Mouse (Mus musculus) liver, embryonic 15.5 days (tissue): ENCODE data around the gene Bahcc1. TPM values are rescaled to one million over a fixed set of nuclear protein-coding genes. Genes with fewer than 3 reads are reported as not detected.
A peak's percentile ranks its signal among the peaks of the same experiment; 100 is the strongest.

Experiments
- ATAC-seq: fragments of 200-750 bp; cut with Nextera tagmentation; 2 replicates; pipeline ENCODE4 v1.8.0; 2017; ENCODE audit warnings: moderate number of reproducible peaks, mild to moderate bottlenecking, moderate library complexity; ENCODE audit not compliant: insufficient read depth
- H3K27ac ChIP-seq: fragments of 300-500 bp; sonication (generic); replicated peaks from 2 replicates; pipeline ENCODE4 v1.5.1; 2015; ENCODE audit warnings: mild to moderate bottlenecking, inconsistent platforms
- H3K27me3 ChIP-seq: fragments of 300-500 bp; sonication (generic); 2 replicates; pipeline ENCODE4 v1.6.1; 2015; ENCODE audit warnings: mild to moderate bottlenecking, inconsistent platforms
- H3K36me3 ChIP-seq: fragments of 300-500 bp; sonication (generic); replicated peaks from 2 replicates; pipeline ENCODE4 v1.6.1; 2015; ENCODE audit warnings: moderate library complexity, mild to moderate bottlenecking, inconsistent platforms
- H3K4me1 ChIP-seq: fragments of 300-500 bp; sonication (generic); replicated peaks from 2 replicates; pipeline ENCODE4 v1.6.1; 2015; ENCODE audit warnings: inconsistent platforms
- H3K4me2 ChIP-seq: fragments of 300-500 bp; sonication (generic); 2 replicates; pipeline ENCODE4 v1.6.1; 2015; ENCODE audit warnings: moderate library complexity, mild to moderate bottlenecking, inconsistent platforms
- H3K4me3 ChIP-seq: fragments of 300-500 bp; sonication (generic); replicated peaks from 2 replicates; pipeline ENCODE4 v1.5.1; 2015; ENCODE audit warnings: mild to moderate bottlenecking, inconsistent platforms
- H3K9ac ChIP-seq: fragments of 300-500 bp; sonication (generic); 2 replicates; pipeline ENCODE4 v1.6.1; 2015; ENCODE audit warnings: moderate library complexity, mild to moderate bottlenecking, inconsistent platforms
- H3K9me3 ChIP-seq: fragments of 300-500 bp; sonication (generic); replicated peaks from 2 replicates; pipeline ENCODE4 v1.6.1; 2016; ENCODE audit warnings: inconsistent platforms
- WGBS: fragments of 180-500 bp; shearing (Covaris S2); methylation state at CpG from one replicate; pipeline ENCODE4 v1.1.7; 2015; ENCODE audit warnings: mixed read lengths; ENCODE audit not compliant: insufficient replicate concordance; 5-methylcytosine and 5-hydroxymethylcytosine counted together
- polyA plus RNA-seq: library from polyadenylated mRNA; unstranded; fragments of >200 nt; fragmentation: Nextera tagmentation; extraction: Ambion mirVana; gene quantifications from 2 replicates; pipeline ENCODE4 v1.2.1, GENCODE M21; 2015

Bahcc1 gene
- polyA plus RNA-seq, 1 experiment from 2014 or later = 1.0 TPM

- Histone ChIP-seq H3K9me3 (no peaks in the 10 kb centered on the region), H3K36me3 (peaks cover 13% of the 10 kb centered on the region; the same call in 1 of the 2 replicates), H3K9ac (no peak overlapping the region), H3K27ac (no peak overlapping the region), H3K4me3 (no peak overlapping the region), H3K27me3 (peaks cover 17% of the 10 kb centered on the region), H3K4me2 (no peak overlapping the region), H3K4me1 (peaks cover 14% of the 10 kb centered on the region)
- ATAC-seq = no peak
- 59% methylated on average over 1 of the region's 1 CpGs for WGBS
Observed at GRCm38 (mm10) chr11:120293714-120294113, 61.0 kb downstream of the Bahcc1 start.

GRCm38 (mm10) chr11:120296305-120297144 is 63.8 kb downstream of the Bahcc1 start:
- Histone ChIP-seq H3K4me2 (no peak overlapping the region), H3K9ac (no peak overlapping the region), H3K9me3 (no peaks in the 10 kb centered on the region), H3K4me3 (no peak overlapping the region), H3K4me1 (peaks cover 40% of the 10 kb centered on the region), H3K36me3 (no peaks in the 10 kb centered on the region), H3K27ac (no peak overlapping the region), H3K27me3 (peaks cover 17% of the 10 kb centered on the region)
- WGBS = 56% methylated on average over 13 of the region's 13 CpGs
- ATAC-seq = no peak

- 63% methylated on average over 7 of the region's 7 CpGs for WGBS
- peaks cover 52% of the 10 kb centered on the region for H3K4me1 ChIP-seq
- ATAC-seq = no peak
- no peaks in the 10 kb centered on the region for H3K9me3 ChIP-seq
- no peak overlapping the region for H3K27ac ChIP-seq
- H3K36me3 ChIP-seq = no peaks in the 10 kb centered on the region
- H3K9ac ChIP-seq = no peak overlapping the region
- H3K4me3 ChIP-seq = no peak overlapping the region
- no peak overlapping the region for H3K4me2 ChIP-seq
- H3K27me3 ChIP-seq = peaks cover 17% of the 10 kb centered on the region
Observed at GRCm38 (mm10) chr11:120297767-120298166, 65.0 kb downstream of the Bahcc1 start.

- no peaks in the 10 kb centered on the region for H3K36me3 ChIP-seq
- H3K9ac ChIP-seq = no peak overlapping the region
- no peak overlapping the region for H3K27ac ChIP-seq
- H3K4me1 ChIP-seq = peaks cover 60% of the 10 kb centered on the region
- no peak for ATAC-seq
- peaks cover 17% of the 10 kb centered on the region for H3K27me3 ChIP-seq
- no peak overlapping the region for H3K4me2 ChIP-seq
- WGBS = 68% methylated on average over 4 of the region's 4 CpGs
- H3K4me3 ChIP-seq = no peak overlapping the region
- no peaks in the 10 kb centered on the region for H3K9me3 ChIP-seq
Observed at GRCm38 (mm10) chr11:120298441-120299141, 65.8 kb downstream of the Bahcc1 start.

- Histone ChIP-seq H3K4me1 (peaks cover 69% of the 10 kb centered on the region), H3K9ac (0 out of 2 replicates have a peak overlapping the region, but pooled peaks have one; percentile 0), H3K4me3 (no peak overlapping the region), H3K27me3 (peaks cover 17% of the 10 kb centered on the region), H3K9me3 (no peaks in the 10 kb centered on the region), H3K4me2 (peak overlapping the region; percentile 17; the same call in 1 of the 2 replicates), H3K36me3 (no peaks in the 10 kb centered on the region), H3K27ac (peak overlapping the region; percentile 29)
- WGBS = 11% methylated on average over 5 of the region's 5 CpGs
- ATAC-seq = no peak
Observed at GRCm38 (mm10) chr11:120299484-120299883, 66.7 kb downstream of the Bahcc1 start.

- WGBS = 65% methylated on average over 9 of the region's 9 CpGs
- Histone ChIP-seq H3K4me2 (peak overlapping the region; percentile 97), H3K4me1 (peaks cover 93% of the 10 kb centered on the region), H3K36me3 (no peaks in the 10 kb centered on the region), H3K27me3 (peaks cover 20% of the 10 kb centered on the region), H3K9me3 (no peaks in the 10 kb centered on the region), H3K4me3 (peak overlapping the region; percentile 70), H3K9ac (peak overlapping the region; percentile 67), H3K27ac (peak overlapping the region; percentile 87)
- ATAC-seq = no peak
Observed at GRCm38 (mm10) chr11:120303119-120303518, 70.4 kb downstream of the Bahcc1 start.

GRCm38 (mm10) chr11:120303559-120304349 is 71.0 kb downstream of the Bahcc1 start:
- Histone ChIP-seq H3K36me3 (no peaks in the 10 kb centered on the region), H3K4me2 (peak overlapping the region; percentile 97), H3K27me3 (peaks cover 26% of the 10 kb centered on the region), H3K9ac (peak overlapping the region; percentile 67), H3K27ac (peak overlapping the region; percentile 87), H3K9me3 (no peaks in the 10 kb centered on the region), H3K4me1 (peaks cover 96% of the 10 kb centered on the region), H3K4me3 (peak overlapping the region; percentile 70)
- WGBS = 34% methylated on average over 21 of the region's 21 CpGs
- peak; percentile 73 for ATAC-seq

GRCm38 (mm10) chr11:120304350-120304694 is 71.6 kb downstream of the Bahcc1 start:
- peak; percentile 11; the same call in 1 of the 2 replicates for ATAC-seq
- H3K4me2 ChIP-seq = peak overlapping the region; percentile 97
- H3K4me3 ChIP-seq = peak overlapping the region; percentile 70
- H3K36me3 ChIP-seq = no peaks in the 10 kb centered on the region
- H3K9ac ChIP-seq = peak overlapping the region; percentile 67
- H3K9me3 ChIP-seq = no peaks in the 10 kb centered on the region
- H3K4me1 ChIP-seq = peaks cover 91% of the 10 kb centered on the region
- peak overlapping the region; percentile 87 for H3K27ac ChIP-seq
- peaks cover 32% of the 10 kb centered on the region for H3K27me3 ChIP-seq
- WGBS = 29% methylated on average over 5 of the region's 5 CpGs

- Histone ChIP-seq H3K9me3 (no peaks in the 10 kb centered on the region), H3K4me3 (peak overlapping the region; percentile 70), H3K4me1 (peaks cover 84% of the 10 kb centered on the region), H3K27ac (peak overlapping the region; percentile 87), H3K4me2 (peak overlapping the region; percentile 97), H3K27me3 (peaks cover 36% of the 10 kb centered on the region), H3K9ac (peak overlapping the region; percentile 76), H3K36me3 (no peaks in the 10 kb centered on the region)
- ATAC-seq = peak; percentile 81
- 3% methylated on average over 52 of the region's 53 CpGs for WGBS
Observed at GRCm38 (mm10) chr11:120304886-120305534, 72.3 kb downstream of the Bahcc1 start.

- WGBS = 15% methylated on average over 15 of the region's 15 CpGs
- Histone ChIP-seq H3K27ac (peak overlapping the region; percentile 78), H3K4me3 (peak overlapping the region; percentile 70), H3K4me1 (peaks cover 85% of the 10 kb centered on the region), H3K9me3 (no peaks in the 10 kb centered on the region), H3K9ac (peak overlapping the region; percentile 76), H3K4me2 (peak overlapping the region; percentile 97), H3K27me3 (peaks cover 43% of the 10 kb centered on the region), H3K36me3 (no peaks in the 10 kb centered on the region)
- ATAC-seq = no peak
Observed at GRCm38 (mm10) chr11:120305535-120306365, 73.0 kb downstream of the Bahcc1 start.
